Mouse (Mus musculus) small intestine, adult 2 months (tissue): Measurements from ENCODE around the gene Car6.

ENCODE experiments used
- CTCF ChIP-seq: fragments of 200-500 bp; IDR thresholded peaks from 2 replicates; pipeline ENCODE4 v1.5.1; 2012; ENCODE audit warnings: low read depth, mild to moderate bottlenecking, control low read depth, inconsistent platforms, low read length, moderate library complexity, mixed read lengths; ENCODE audit not compliant: insufficient replicate concordance, insufficient read length; ENCODE audit errors: extremely low read depth
- POLR2A ChIP-seq: fragments of 200-500 bp; IDR thresholded peaks from 2 replicates; pipeline ENCODE4 v1.6.1; 2012; ENCODE audit warnings: low read depth, mild to moderate bottlenecking, control low read depth, inconsistent platforms, low read length, moderate library complexity

DNA sequence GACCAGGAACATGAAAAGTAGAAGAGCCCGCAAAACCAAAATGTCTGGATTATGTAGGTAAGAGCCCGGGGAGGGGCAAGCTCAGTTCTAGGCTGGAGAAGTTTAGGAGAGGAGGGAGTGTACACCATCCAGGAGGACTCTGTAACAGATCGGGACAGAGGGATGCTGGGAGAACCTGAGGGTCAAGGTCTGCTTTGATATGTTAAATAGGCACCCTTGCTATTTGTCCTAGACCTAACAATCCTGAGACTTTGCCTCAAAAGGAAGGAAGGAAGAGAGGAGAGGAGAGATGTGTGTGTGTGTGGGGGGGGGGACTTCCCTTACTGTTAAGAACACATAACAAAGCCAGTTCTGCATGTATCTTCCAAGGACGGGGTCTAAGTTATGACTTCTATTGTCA is 45.8 kb downstream of the Car6 start:
- TF ChIP-seq CTCF (no peak), POLR2A (no peak)
